Mouse (Mus musculus) liver, embryonic 14.5 days (tissue): ENCODE data around the gene Wwp2.

Experiments
- CTCF ChIP-seq: IDR thresholded peaks from 2 replicates; pipeline ENCODE4 v1.5.1; 2016; ENCODE audit warnings: antibody characterized with exemption, low read depth, control low read depth
- EP300 ChIP-seq: IDR thresholded peaks from 2 replicates; pipeline ENCODE4 v1.6.1; 2016; ENCODE audit warnings: antibody characterized with exemption, low read depth

GRCm38 (mm10) chr8:107593967-107594729, 158.0 kb downstream of the Wwp2 start:
- TF ChIP-seq CTCF (no peak), EP300 (no peak)
